In genomic region chr2:77944860-77945595, GRCm38 (mm10) we compare ENCODE assay signal across 8 mouse cellular contexts. TPM values are rescaled to one million over a fixed set of nuclear protein-coding genes. Genes with fewer than 3 reads are reported as not detected.
DNase-seq lines count a peak whose midpoint lies in the region; ATAC-seq and TF ChIP-seq lines count a peak whose summit lies in the region.

No protein-coding gene starts in this region.

- no peak for TF ChIP-seq CTCF in ES-Bruce4 (IDR thresholded peaks at IDR 0.05; ENCODE audit: low read depth, low read length)

- 35% methylated on average over 8 of the region's 8 CpGs for WGBS in heart, embryonic 16.5 days
- 34% methylated on average over 7 of the region's 8 CpGs for WGBS in macrophage (ENCODE audit: missing documents)

- peak overlapping the region; percentile 92 for H3K9ac ChIP-seq in ES-Bruce4 (ENCODE audit: low read depth, poor library complexity, severe bottlenecking)
- peak overlapping the region; percentile 93 for H3K9ac ChIP-seq in heart, embryonic 16.5 days (ENCODE audit: low read length)

- peaks cover 56% of the 10 kb centered on the region for H3K79me2 ChIP-seq in macrophage (ENCODE audit: inconsistent target)

- ATAC-seq in heart, embryonic 16.5 days (replicated peaks; ENCODE audit: extremely low read depth, insufficient read depth, low FRiP score): no peak
- no peak for ATAC-seq in inflammation-experienced regulatory T-cells, adult 6 months
- ATAC-seq in frontal cortex, adult (ENCODE audit: low TSS enrichment): no peak
- no peak for ATAC-seq in megakaryocyte progenitor cell, adult 5-6 weeks (replicated peaks; ENCODE audit: poor library complexity)

- no peak for TF ChIP-seq POLR2A in ES-Bruce4 (IDR thresholded peaks at IDR 0.05; ENCODE audit: insufficient read depth, low read length)

- DNase-seq in cerebellum, adult 9-10 months: peak; percentile 27
- no peak for DNase-seq in cerebellum, adult 8-10 months

- peak overlapping the region; percentile 94 for H3K4me2 ChIP-seq in heart, embryonic 16.5 days (ENCODE audit: low read depth, low read length)

- no peak for TF ChIP-seq EP300 in ES-Bruce4 (IDR thresholded peaks at IDR 0.05; ENCODE audit: insufficient read depth, low read depth, low read length)

- peak overlapping the region; percentile 87 for H3K4me3 ChIP-seq in ES-Bruce4 (ENCODE audit: low read depth, low read length)
- peak overlapping the region; percentile 75 for H3K4me3 ChIP-seq in heart, embryonic 16.5 days (ENCODE audit: low read length)
- peak overlapping the region; percentile 79 for H3K4me3 ChIP-seq in macrophage (ENCODE audit: inconsistent target)

- no peaks in the 10 kb centered on the region for H3K9me3 ChIP-seq in ES-Bruce4 (replicated peaks; ENCODE audit: control insufficient read depth, insufficient read depth, low read length, poor library complexity, severe bottlenecking)
- no peaks in the 10 kb centered on the region for H3K9me3 ChIP-seq in heart, embryonic 16.5 days (replicated peaks; ENCODE audit: control insufficient read depth, low read length)

- no peak overlapping the region for H3K27ac ChIP-seq in ES-Bruce4 (ENCODE audit: insufficient read depth, low read length)
- H3K27ac ChIP-seq in heart, embryonic 16.5 days (ENCODE audit: low read length): peak overlapping the region; percentile 72; the same call in 1 of the 2 replicates
- peak overlapping the region; percentile 13 for H3K27ac ChIP-seq in macrophage

- H3K36me3 ChIP-seq in ES-Bruce4 (ENCODE audit: control insufficient read depth, insufficient read depth, low read length, poor library complexity, severe bottlenecking) (no peaks in the 10 kb centered on the region), macrophage (ENCODE audit: inconsistent target) (no peaks in the 10 kb centered on the region)
- 0 out of 2 replicates have a peak, but pooled peaks cover 3% of the 10 kb centered on the region for H3K36me3 ChIP-seq in heart, embryonic 16.5 days (ENCODE audit: control insufficient read depth, insufficient read depth)

- no peaks in the 10 kb centered on the region for H3K27me3 ChIP-seq in ES-Bruce4 (ENCODE audit: control insufficient read depth, insufficient read depth, low read length, poor library complexity, severe bottlenecking)
- H3K27me3 ChIP-seq in heart, embryonic 16.5 days (ENCODE audit: control insufficient read depth, insufficient read depth, low read length): no peaks in the 10 kb centered on the region

- no peaks in the 10 kb centered on the region for H3K4me1 ChIP-seq in ES-Bruce4 (ENCODE audit: control insufficient read depth, insufficient read depth, low read length)
- H3K4me1 ChIP-seq in heart, embryonic 16.5 days (ENCODE audit: control insufficient read depth, insufficient read depth, low read length): peaks cover 8% of the 10 kb centered on the region

RNA-seq across cellular contexts. Expression of gene Cwc22, which starts 1.1 kb away (rescaled TPM):
- polyA plus RNA-seq in ES-Bruce4 (2011; ENCODE audit: insufficient read depth, insufficient read length, low read depth, missing spikeins) (78.6 and 91.5 TPM in 2 replicates), macrophage (2018) (22.0 to 54.0 TPM (median 26.1 TPM) in 3 replicates)
- polyA plus RNA-seq in heart, embryonic 16.5 days (2015; fragmentation: Nextera tagmentation; extraction: Ambion mirVana): 15.5 and 18.6 TPM in 2 replicates
- 10 to 100 TPM; 46.2 to 91.9 (median 75.3) TPM for total RNA-seq in macrophage (2018; cell fraction: chromatin; rRNA removed)
- total RNA-seq in macrophage (2018; cell fraction: cytosol; rRNA removed): 10 to 100 TPM; 21.7 to 34.1 (median 27.2) TPM
- total RNA-seq in macrophage (2018; cell fraction: nucleus; rRNA removed): 10 to 100 TPM; 33.1 to 71.4 (median 48.4) TPM
- 10 to 100 TPM; 46.6 to 49.8 (median 48.4) TPM for polyA plus RNA-seq in inflammation-experienced regulatory T-cells, adult 6 months (2017; shearing (Covaris generic))
- total RNA-seq in megakaryocyte progenitor cell, adult 5-6 weeks (2015): 35.6 and 45.3 TPM in 2 replicates
- 103 and 115 TPM in 2 replicates for total RNA-seq in megakaryocyte progenitor cell, adult 5-6 weeks (2017)
